Mouse (Mus musculus): ENCODE results near the gene Csf2. TPM values are rescaled to one million over a fixed set of nuclear protein-coding genes. Genes with fewer than 3 reads are reported as not detected.

The Csf2 gene
- 0.33 and 0.37 TPM in 2 replicates for polyA plus RNA-seq (2012; rRNA removed; ENCODE audit: low replicate concordance)

GRCm38 (mm10) chr11:54248940-54249717 lies at the start of gene Csf2:
Gene Csf2, minus strand, starts transcription at chr11:54249667.

GRCm38 (mm10) chr11:54267177-54267576 lies 17.7 kb upstream of the Csf2 start, which contains the start of gene Il3:
Gene Il3, minus strand, starts transcription at chr11:54267277.

Other genes starting within 250 kb of the Csf2 start
- 6.5 and 21.1 TPM in 2 replicates for gene Slc22a4, start 221.6 kb downstream of the Csf2 start, polyA plus RNA-seq (2012; rRNA removed; ENCODE audit: low replicate concordance)
- gene Pdlim4, start 180.7 kb downstream of the Csf2 start, polyA plus RNA-seq (2012; rRNA removed; ENCODE audit: low replicate concordance) = 13.7 and 17.0 TPM in 2 replicates
- 1.6 and 2.6 TPM in 2 replicates for gene P4ha2, start 149.6 kb downstream of the Csf2 start, polyA plus RNA-seq (2012; rRNA removed; ENCODE audit: low replicate concordance)
- gene Il3, start 17.6 kb upstream of the Csf2 start, polyA plus RNA-seq (2012; rRNA removed; ENCODE audit: low replicate concordance) = not detected in 2 replicates
- 0.52 and 2.8 TPM in 2 replicates for gene Acsl6, start 54.1 kb upstream of the Csf2 start, polyA plus RNA-seq (2012; rRNA removed; ENCODE audit: low replicate concordance)
- not detected in 2 replicates for gene Meikin, start 121.0 kb upstream of the Csf2 start, polyA plus RNA-seq (2012; rRNA removed; ENCODE audit: low replicate concordance)
- 0.39 and 0.71 TPM in 2 replicates for gene Fnip1, start 188.5 kb upstream of the Csf2 start, polyA plus RNA-seq (2012; rRNA removed; ENCODE audit: low replicate concordance)

Measured in duodenum, adult 2 months (tissue).